Mouse (Mus musculus): ENCODE data around the gene Kdm2a. TPM values are rescaled to one million over a fixed set of nuclear protein-coding genes. Genes with fewer than 3 reads are reported as not detected.

Gene Kdm2a
- total RNA-seq, 2 experiments from 2014 or later, result 62.1 to 74.9 TPM

GRCm38 (mm10) chr19:4338162-4338561 is 59.9 kb downstream of the Kdm2a start:
- intact Hi-C loops (cut with DNase I), result no loop called here
- DNase-seq (ENCODE audit: low spot score in 2 of 2), result peak; percentile 42 to 76

- peak; percentile 92 to 95 for DNase-seq (ENCODE audit: low spot score in 2 of 2)
- intact Hi-C loops (cut with DNase I), result no loop called here
Measured at GRCm38 (mm10) chr19:4333791-4334190, 64.3 kb downstream of the Kdm2a start.

- DNase-seq (ENCODE audit: low spot score in 2 of 2), result peak; percentile 19 to 33
- intact Hi-C loops (cut with DNase I), result no loop called here
Measured at GRCm38 (mm10) chr19:4333100-4333775, 64.8 kb downstream of the Kdm2a start.

GRCm38 (mm10) chr19:4332653-4333052 is 65.4 kb downstream of the Kdm2a start:
- DNase-seq (ENCODE audit: low spot score in 2 of 2), result peak; percentile 41 to 52
- intact Hi-C loops (cut with DNase I), result no loop called here

GRCm38 (mm10) chr19:4331273-4331672 is 66.8 kb downstream of the Kdm2a start:
- intact Hi-C loops (cut with DNase I), result no loop called here

GRCm38 (mm10) chr19:4330603-4331002 is 67.5 kb downstream of the Kdm2a start:
- intact Hi-C loops (cut with DNase I), result no loop called here
- DNase-seq (ENCODE audit: low spot score in 2 of 2), result no peak

More at GRCm38 (mm10) chr19:4331273-4331672, 66.8 kb downstream of the Kdm2a start:
- no peak for DNase-seq (ENCODE audit: low spot score in 2 of 2)

GRCm38 (mm10) chr19:4328737-4329304 is 69.3 kb downstream of the Kdm2a start:
- intact Hi-C loops (cut with DNase I), result no loop called here
- DNase-seq (ENCODE audit: low spot score in 2 of 2), result no peak

- DNase-seq (ENCODE audit: low spot score in 2 of 2), result no peak
- intact Hi-C loops (cut with DNase I), result no loop called here
Measured at GRCm38 (mm10) chr19:4326881-4327280, 71.2 kb downstream of the Kdm2a start.

GRCm38 (mm10) chr19:4326106-4326505 is 72.0 kb downstream of the Kdm2a start:
- intact Hi-C loops (cut with DNase I), result no loop called here
- no peak for DNase-seq (ENCODE audit: low spot score in 2 of 2)

- intact Hi-C loops (cut with DNase I), result no loop called here
- DNase-seq (ENCODE audit: low spot score in 2 of 2), result no peak
Measured at GRCm38 (mm10) chr19:4322134-4322533, 76.0 kb downstream of the Kdm2a start.

GRCm38 (mm10) chr19:4321622-4322021 is 76.5 kb downstream of the Kdm2a start:
- intact Hi-C loops (cut with DNase I), result no loop called here
- no peak for DNase-seq (ENCODE audit: low spot score in 2 of 2)

- intact Hi-C loops (cut with DNase I), result no loop called here
- no peak for DNase-seq (ENCODE audit: low spot score in 2 of 2)
Measured at GRCm38 (mm10) chr19:4319272-4319671, 78.8 kb downstream of the Kdm2a start.

- DNase-seq (ENCODE audit: low spot score in 2 of 2), result no peak
- intact Hi-C loops (cut with DNase I), result no loop called here
Measured at GRCm38 (mm10) chr19:4317181-4317580, 80.9 kb downstream of the Kdm2a start.

- intact Hi-C loops (cut with DNase I), result no loop called here
- no peak for DNase-seq (ENCODE audit: low spot score in 2 of 2)
Measured at GRCm38 (mm10) chr19:4315223-4315944, 82.7 kb downstream of the Kdm2a start.

GRCm38 (mm10) chr19:4309776-4310185 is 88.3 kb downstream of the Kdm2a start:
- DNase-seq (ENCODE audit: low spot score in 2 of 2), result peak; percentile 67 to 76
- intact Hi-C loops (cut with DNase I), result no loop called here

- intact Hi-C loops (cut with DNase I), result no loop called here
- no peak for DNase-seq (ENCODE audit: low spot score in 2 of 2)
Measured at GRCm38 (mm10) chr19:4309302-4309701, 88.8 kb downstream of the Kdm2a start.

- intact Hi-C loops (cut with DNase I), result loop anchor here (1.0 kb wide), 1 partner anchor 48 kb away; no protein-coding TSS in a partner anchor
- DNase-seq (ENCODE audit: low spot score in 2 of 2), result peak; percentile 45 to 80
Measured at GRCm38 (mm10) chr19:4306190-4306577, 91.9 kb downstream of the Kdm2a start, which contains the start of gene Grk2. Gene Grk2, minus strand, starts transcription at chr19:4306222.

- DNase-seq (ENCODE audit: low spot score in 2 of 2), result no peak
- intact Hi-C loops (cut with DNase I), result loop anchor here (1.0 kb wide), 1 partner anchor 47 kb away; no protein-coding TSS in a partner anchor
Measured at GRCm38 (mm10) chr19:4305491-4306189, 92.4 kb downstream of the Kdm2a start.

GRCm38 (mm10) chr19:4304871-4305321 is 93.2 kb downstream of the Kdm2a start:
- intact Hi-C loops (cut with DNase I), result no loop called here
- no peak for DNase-seq (ENCODE audit: low spot score in 2 of 2)

Measured in left cerebral cortex, postnatal 14 days (tissue).